Mouse (Mus musculus): ENCODE measurements around the gene Irgm1.

- TF ChIP-seq CTCF (IDR thresholded peaks at IDR 0.05; ENCODE audit: control insufficient read depth, insufficient read depth, insufficient replicate concordance, low read depth, low read length) (no peak), POLR2A (IDR thresholded peaks at IDR 0.05; ENCODE audit: control insufficient read depth, low read depth, low read length) (no peak)
These were observed 44.8 kb downstream of the Irgm1 start for GRCm38 (mm10) chr11:48826752-48827096.
